Mouse (Mus musculus) forebrain, postnatal 0 days (tissue): ENCODE results near the gene Lipe. TPM values are rescaled to one million over a fixed set of nuclear protein-coding genes. Genes with fewer than 3 reads are reported as not detected.
"Not testable (repeated sequence)": the region's sequence is repeated elsewhere in the genome, so short reads cannot be mapped to it uniquely, and the experiment has no call there.

Source experiments
- ATAC-seq: fragments of 200-750 bp; cut with Nextera tagmentation; 2 replicates; pipeline ENCODE4 v1.8.0; 2017; ENCODE audit warnings: mild to moderate bottlenecking, moderate library complexity
- DNase-seq: peaks from one replicate; pipeline ENCODE4 v3.0.0-alpha.2; 2015
- H3K27ac ChIP-seq: fragments of 300-500 bp; sonication (generic); 2 replicates; pipeline ENCODE4 v1.5.1; 2014; ENCODE audit warnings: low read depth, mild to moderate bottlenecking, antibody characterized with exemption, low read length, moderate library complexity, mixed read lengths
- H3K27me3 ChIP-seq: fragments of 300-500 bp; sonication (generic); 2 replicates; pipeline ENCODE4 v1.6.1; 2014; ENCODE audit warnings: mild to moderate bottlenecking, low read length, mixed read lengths; ENCODE audit not compliant: insufficient read depth
- H3K36me3 ChIP-seq: fragments of 300-500 bp; sonication (generic); 2 replicates; pipeline ENCODE4 v1.6.1; 2014; ENCODE audit warnings: mild to moderate bottlenecking, moderate library complexity; ENCODE audit not compliant: insufficient read depth
- H3K4me1 ChIP-seq: fragments of 300-500 bp; sonication (generic); 2 replicates; pipeline ENCODE4 v1.6.1; 2014; ENCODE audit warnings: antibody characterized with exemption; ENCODE audit not compliant: insufficient read depth
- H3K4me2 ChIP-seq: fragments of 300-500 bp; sonication (generic); 2 replicates; pipeline ENCODE4 v1.6.1; 2014; ENCODE audit warnings: low read depth, mild to moderate bottlenecking, moderate library complexity
- H3K4me3 ChIP-seq: fragments of 300-500 bp; sonication (generic); 2 replicates; pipeline ENCODE4 v1.5.1; 2014; ENCODE audit warnings: low read depth, low read length, mixed read lengths
- H3K9ac ChIP-seq: fragments of 300-500 bp; sonication (generic); 2 replicates; pipeline ENCODE4 v1.6.1; 2014; ENCODE audit warnings: mild to moderate bottlenecking
- H3K9me3 ChIP-seq: fragments of 300-500 bp; sonication (generic); 2 replicates; pipeline ENCODE4 v1.6.1; 2016; ENCODE audit warnings: low read length
- CTCF ChIP-seq: sonication (generic); IDR thresholded peaks from 2 replicates; pipeline ENCODE4 v1.5.1; 2016; ENCODE audit warnings: antibody characterized with exemption, control low read depth, low read depth
- WGBS: fragments of 180-500 bp; shearing (Covaris S2); extraction: QIAGEN DNeasy Blood & Tissue Kit; methylation state at CpG from one replicate; pipeline ENCODE4 v1.1.7; 2014; 5-methylcytosine and 5-hydroxymethylcytosine counted together
- polyA plus RNA-seq: library from polyadenylated mRNA; unstranded; fragments of >200 nt; fragmentation: Nextera tagmentation; extraction: Ambion mirVana; gene quantifications from 2 replicates; pipeline ENCODE4 v1.2.1, GENCODE M21; 2015
- total RNA-seq: library from RNA; depleted of rRNA; stranded (reverse); fragments of >200 nt; gene quantifications from 2 replicates; pipeline ENCODE4 v1.2.3, GENCODE M21; 2014

Gene Lipe
- total and polyA plus RNA-seq, 2 experiments from 2014 or later: 8.0 to 14.8 TPM

GRCm38 (mm10) chr7:25401551-25401950 lies 3.0 kb upstream of the Lipe start:
- Histone ChIP-seq H3K4me1 (no peaks in the 10 kb centered on the region), H3K9ac (no peak overlapping the region), H3K27ac (no peak overlapping the region), H3K27me3 (no peaks in the 10 kb centered on the region), H3K36me3 (no peaks in the 10 kb centered on the region), H3K4me3 (no peak overlapping the region), H3K4me2 (no peak overlapping the region), H3K9me3 (no peaks in the 10 kb centered on the region)
- 66% methylated on average over 2 of the region's 2 CpGs for WGBS
- ATAC-seq (no peak), DNase-seq (no peak)
- no peak for TF ChIP-seq CTCF

GRCm38 (mm10) chr7:25399028-25399427 lies 518 bp upstream of the Lipe start:
- not testable (repeated sequence) for H3K4me1 ChIP-seq, H3K9me3 ChIP-seq, H3K9ac ChIP-seq, H3K4me2 ChIP-seq, H3K27ac ChIP-seq, H3K4me3 ChIP-seq, ATAC-seq, H3K27me3 ChIP-seq, H3K36me3 ChIP-seq, DNase-seq

GRCm38 (mm10) chr7:25396621-25397020 lies 1.9 kb downstream of the Lipe start:
- DNase-seq: no peak
- Histone ChIP-seq H3K27me3 (no peaks in the 10 kb centered on the region), H3K9ac (peak overlapping the region; percentile 1; the same call in 1 of the 2 replicates), H3K27ac (peak overlapping the region; percentile 81), H3K4me3 (peak overlapping the region; percentile 65), H3K9me3 (no peaks in the 10 kb centered on the region), H3K4me1 (peaks cover 22% of the 10 kb centered on the region), H3K4me2 (peak overlapping the region; percentile 65), H3K36me3 (no peaks in the 10 kb centered on the region)
- no peak for ATAC-seq
- no peak for TF ChIP-seq CTCF
- WGBS: 92% methylated on average over 14 of the region's 14 CpGs

GRCm38 (mm10) chr7:25395558-25396521 lies 2.7 kb downstream of the Lipe start:
- H3K27ac ChIP-seq: peak overlapping the region; percentile 81
- peak overlapping the region; percentile 64 for H3K9ac ChIP-seq
- 6% methylated on average over 44 of the region's 52 CpGs for WGBS
- H3K4me2 ChIP-seq: peak overlapping the region; percentile 65
- DNase-seq (peak; percentile 97), ATAC-seq (peak; percentile 99)
- H3K9me3 ChIP-seq: no peaks in the 10 kb centered on the region
- TF ChIP-seq CTCF: no peak
- H3K36me3 ChIP-seq: no peaks in the 10 kb centered on the region
- peak overlapping the region; percentile 65 for H3K4me3 ChIP-seq
- no peaks in the 10 kb centered on the region for H3K27me3 ChIP-seq
- H3K4me1 ChIP-seq: peaks cover 22% of the 10 kb centered on the region

- Histone ChIP-seq H3K27me3 (no peaks in the 10 kb centered on the region), H3K9me3 (no peaks in the 10 kb centered on the region), H3K4me2 (peak overlapping the region; percentile 65), H3K27ac (peak overlapping the region; percentile 79), H3K36me3 (no peaks in the 10 kb centered on the region), H3K4me1 (peaks cover 26% of the 10 kb centered on the region), H3K4me3 (peak overlapping the region; percentile 65), H3K9ac (peak overlapping the region; percentile 64)
- DNase-seq (no peak), ATAC-seq (peak; percentile 58)
- no peak for TF ChIP-seq CTCF
- 1% methylated on average over 22 of the region's 22 CpGs for WGBS
Measured at GRCm38 (mm10) chr7:25395186-25395557, 3.3 kb downstream of the Lipe start.

GRCm38 (mm10) chr7:25394754-25395153 lies 3.8 kb downstream of the Lipe start:
- peak; percentile 25 for DNase-seq

More at GRCm38 (mm10) chr7:25394754-25395153, 3.8 kb downstream of the Lipe start:
- Histone ChIP-seq H3K4me1 (peaks cover 28% of the 10 kb centered on the region), H3K9ac (peak overlapping the region; percentile 64), H3K36me3 (no peaks in the 10 kb centered on the region), H3K4me2 (peak overlapping the region; percentile 65), H3K27ac (peak overlapping the region; percentile 79), H3K27me3 (no peaks in the 10 kb centered on the region), H3K9me3 (no peaks in the 10 kb centered on the region), H3K4me3 (peak overlapping the region; percentile 65)
- ATAC-seq: no peak
- no peak for TF ChIP-seq CTCF
- 17% methylated on average over 7 of the region's 7 CpGs for WGBS
